In genomic region chr15:100352711-100353250, GRCm38 (mm10) we compare ENCODE assay signal across 29 mouse cellular contexts. TPM values are rescaled to one million over a fixed set of nuclear protein-coding genes. Genes with fewer than 3 reads are reported as not detected.
A peak's percentile ranks its signal among the peaks of the same experiment; 100 is the strongest.
DNase-seq lines count a peak whose midpoint lies in the region; ATAC-seq and TF ChIP-seq lines count a peak whose summit lies in the region.
"Had no signal": no experiment of that assay in that cellular context is flagged by ENCODE, and none has a peak within 500 bp of the region (broad histone marks: within the 10 kb centered on the region; RNA-seq: fewer than 3 reads in every experiment).

Gene Methig1 (plus strand): TSS chr15:100353149.
Gene Mettl7a2 (plus strand): TSS chr15:100353200.

- no peaks in the 10 kb centered on the region for H3K9me3 ChIP-seq in kidney, embryonic 15.5 days (replicated peaks)
- no peaks in the 10 kb centered on the region for H3K9me3 ChIP-seq in ES-Bruce4 (replicated peaks; ENCODE audit: control insufficient read depth, insufficient read depth, low read length, poor library complexity, severe bottlenecking)
- no peaks in the 10 kb centered on the region for H3K9me3 ChIP-seq in intestine, postnatal 0 days (ENCODE audit: control insufficient read depth)
- H3K9me3 ChIP-seq: embryonic facial prominence, embryonic 10.5 days; embryonic facial prominence, embryonic 13.5 days; forebrain, embryonic 12.5 days; forebrain, embryonic 15.5 days; heart, embryonic 12.5 days; heart, embryonic 15.5 days; hindbrain, embryonic 10.5 days had no signal

- H3K4me2 ChIP-seq in kidney, embryonic 15.5 days = no peak within 1 kb of the TSS
- H3K4me2 ChIP-seq in intestine, postnatal 0 days (replicated peaks; ENCODE audit: low read depth) = no peak within 1 kb of the TSS
- H3K4me2 ChIP-seq: embryonic facial prominence, embryonic 13.5 days; forebrain, embryonic 12.5 days; forebrain, embryonic 15.5 days; heart, embryonic 12.5 days; hindbrain, embryonic 14.5 days had no signal

- TF ChIP-seq CTCF in ES-Bruce4 (IDR thresholded peaks at IDR 0.05; ENCODE audit: low read depth, low read length) = no peak
- TF ChIP-seq CTCF in intestine, postnatal 0 days (IDR thresholded peaks at IDR 0.05; ENCODE audit: low read depth) = no peak

- no peak within 1 kb of the TSS for H3K27ac ChIP-seq in kidney, embryonic 15.5 days
- no peak within 1 kb of the TSS for H3K27ac ChIP-seq in ES-Bruce4 (ENCODE audit: insufficient read depth, low read length)
- H3K27ac ChIP-seq in intestine, postnatal 0 days (ENCODE audit: low read depth, low read length) = no peak within 1 kb of the TSS
- H3K27ac ChIP-seq: embryonic facial prominence, embryonic 10.5 days; embryonic facial prominence, embryonic 13.5 days; forebrain, embryonic 12.5 days; forebrain, embryonic 15.5 days; heart, embryonic 15.5 days; hindbrain, embryonic 10.5 days; hindbrain, embryonic 14.5 days; hindbrain, postnatal 0 days had no signal

- DNase-seq in kidney, adult 11 months = peak; percentile 58
- peak; percentile 18 for DNase-seq in NIH3T3 (ENCODE audit: low read depth)
- no peak for DNase-seq in layer of hippocampus, adult 9-11 months
- DNase-seq in embryo, embryonic 11 days = no peak
- DNase-seq: adrenal gland, adult 8-10 months; B cell, adult 2 months; cerebellum, adult 18-20 months; cerebellum, adult 9-10 months; cerebellum, postnatal 25 days; gastrocnemius, postnatal 25 days; heart, adult 18-20 months; heart, postnatal 10 days; heart, postnatal 36 days; kidney, adult 8-10 months had no signal

- WGBS in kidney, embryonic 15.5 days = 83% methylated on average over 10 of the region's 10 CpGs
- WGBS in intestine, postnatal 0 days = 70% methylated on average over 10 of the region's 10 CpGs

- no peaks in the 10 kb centered on the region for H3K36me3 ChIP-seq in kidney, embryonic 15.5 days
- H3K36me3 ChIP-seq in ES-Bruce4 (ENCODE audit: control insufficient read depth, insufficient read depth, low read length, poor library complexity, severe bottlenecking) = no peaks in the 10 kb centered on the region
- no peaks in the 10 kb centered on the region for H3K36me3 ChIP-seq in intestine, postnatal 0 days (ENCODE audit: control insufficient read depth, insufficient read depth)
- H3K36me3 ChIP-seq: embryonic facial prominence, embryonic 10.5 days; embryonic facial prominence, embryonic 13.5 days; forebrain, embryonic 12.5 days; forebrain, embryonic 15.5 days; heart, embryonic 12.5 days; heart, embryonic 15.5 days; hindbrain, embryonic 10.5 days had no signal

- TF ChIP-seq POLR2A in ES-Bruce4 (IDR thresholded peaks at IDR 0.05; ENCODE audit: insufficient read depth, low read length) = no peak

- no peak within 1 kb of the TSS for H3K9ac ChIP-seq in kidney, embryonic 15.5 days
- no peak within 1 kb of the TSS for H3K9ac ChIP-seq in ES-Bruce4 (ENCODE audit: low read depth, poor library complexity, severe bottlenecking)
- H3K9ac ChIP-seq in intestine, postnatal 0 days (ENCODE audit: low read depth, low read length) = no peak within 1 kb of the TSS
- H3K9ac ChIP-seq: embryonic facial prominence, embryonic 13.5 days; forebrain, embryonic 12.5 days; forebrain, embryonic 15.5 days; heart, embryonic 12.5 days; heart, embryonic 15.5 days; hindbrain, embryonic 14.5 days had no signal

- no peak for TF ChIP-seq EP300 in ES-Bruce4 (IDR thresholded peaks at IDR 0.05; ENCODE audit: insufficient read depth, low read depth, low read length)

- no peak for ATAC-seq in kidney, embryonic 15.5 days (replicated peaks; ENCODE audit: low FRiP score)
- ATAC-seq in intestine, postnatal 0 days = 0 out of 2 replicates have a peak, but pooled peaks have one; percentile 20
- ATAC-seq: activated CD4-positive, CD25-positive, alpha-beta regulatory T cell, adult 4 months; forebrain, embryonic 15.5 days; hindbrain, postnatal 0 days; inflammation-experienced regulatory T-cells, adult 6 months had no signal

- no peaks in the 10 kb centered on the region for H3K27me3 ChIP-seq in kidney, embryonic 15.5 days
- H3K27me3 ChIP-seq in ES-Bruce4 (ENCODE audit: control insufficient read depth, insufficient read depth, low read length, poor library complexity, severe bottlenecking) = no peaks in the 10 kb centered on the region
- 0 out of 2 replicates have a peak, but pooled peaks cover 5% of the 10 kb centered on the region for H3K27me3 ChIP-seq in intestine, postnatal 0 days (replicated peaks; ENCODE audit: control insufficient read depth, insufficient read depth, low read length)
- H3K27me3 ChIP-seq: embryonic facial prominence, embryonic 13.5 days; forebrain, embryonic 12.5 days; forebrain, embryonic 15.5 days; heart, embryonic 12.5 days; heart, embryonic 15.5 days had no signal

- no peak within 1 kb of the TSS for H3K4me3 ChIP-seq in kidney, embryonic 15.5 days (replicated peaks)
- 0 out of 2 replicates have a peak within 1 kb of the TSS, but pooled peaks have one; percentile 23 for H3K4me3 ChIP-seq in ES-Bruce4 (ENCODE audit: low read depth, low read length)
- H3K4me3 ChIP-seq in intestine, postnatal 0 days (ENCODE audit: low read depth, low read length) = no peak within 1 kb of the TSS
- H3K4me3 ChIP-seq: embryonic facial prominence, embryonic 10.5 days; embryonic facial prominence, embryonic 13.5 days; erythroblast, embryonic 14.5 days; forebrain, embryonic 12.5 days; forebrain, embryonic 15.5 days; heart, embryonic 12.5 days; heart, embryonic 15.5 days; hindbrain, embryonic 10.5 days had no signal

- 0 out of 2 replicates have a peak, but pooled peaks cover 9% of the 10 kb centered on the region for H3K4me1 ChIP-seq in kidney, embryonic 15.5 days
- H3K4me1 ChIP-seq in ES-Bruce4 (ENCODE audit: control insufficient read depth, insufficient read depth, low read length) = no peaks in the 10 kb centered on the region
- H3K4me1 ChIP-seq in intestine, postnatal 0 days (replicated peaks; ENCODE audit: control insufficient read depth, insufficient read depth, low read length) = no peaks in the 10 kb centered on the region
- H3K4me1 ChIP-seq: forebrain, embryonic 12.5 days; forebrain, embryonic 15.5 days had no signal

RNA-seq across cellular contexts. Expression of gene Methig1, which starts in this region (rescaled TPM):
- polyA plus RNA-seq in kidney, embryonic 15.5 days (2015; fragmentation: Nextera tagmentation; extraction: Ambion mirVana) = 0.94 and 1.5 TPM in 2 replicates
- not detected in 2 replicates for polyA plus RNA-seq in ES-Bruce4 (2011; ENCODE audit: insufficient read depth, insufficient read length, low read depth, missing spikeins)
- 0.13 TPM in 1 of 2 replicates, not detected in the other for polyA plus RNA-seq in intestine, postnatal 0 days (2015; fragmentation: Nextera tagmentation; extraction: Ambion mirVana)
- polyA plus RNA-seq: activated CD4-positive, CD25-positive, alpha-beta regulatory T cell, adult 4 months; embryonic facial prominence, embryonic 10.5 days; embryonic facial prominence, embryonic 13.5 days; erythroblast, embryonic 14.5 days; forebrain, embryonic 12.5 days; forebrain, embryonic 15.5 days; heart, embryonic 12.5 days; heart, embryonic 15.5 days; hindbrain, postnatal 0 days had no signal

RNA-seq across cellular contexts. Expression of gene Mettl7a2, which starts in this region (rescaled TPM):
- polyA plus RNA-seq in kidney, embryonic 15.5 days (2015; fragmentation: Nextera tagmentation; extraction: Ambion mirVana) = 0.26 TPM in 1 of 2 replicates, not detected in the other
- not detected in 2 replicates for polyA plus RNA-seq in ES-Bruce4 (2011; ENCODE audit: insufficient read depth, insufficient read length, low read depth, missing spikeins)
- not detected in 2 replicates for polyA plus RNA-seq in intestine, postnatal 0 days (2015; fragmentation: Nextera tagmentation; extraction: Ambion mirVana)
- polyA plus RNA-seq: activated CD4-positive, CD25-positive, alpha-beta regulatory T cell, adult 4 months; embryonic facial prominence, embryonic 10.5 days; embryonic facial prominence, embryonic 13.5 days; erythroblast, embryonic 14.5 days; forebrain, embryonic 12.5 days; forebrain, embryonic 15.5 days; heart, embryonic 12.5 days; heart, embryonic 15.5 days; hindbrain, embryonic 10.5 days; hindbrain, embryonic 14.5 days; hindbrain, postnatal 0 days; inflammation-experienced regulatory T-cells, adult 6 months had no signal

Comparison
In these comparisons a context has a peak if more than half of its experiments do, and no peak if none do; other contexts are left out.
1. Peak in ATAC-seq in intestine, postnatal 0 days; RNA of the genes that start here not detected or under 1 TPM.
2. DNase-seq: peak in kidney, adult 11 months (single experiment) and NIH3T3 (single experiment); none in layer of hippocampus, adult 9-11 months (single experiment) and embryo, embryonic 11 days (single experiment).